In the genomic region with DNA sequence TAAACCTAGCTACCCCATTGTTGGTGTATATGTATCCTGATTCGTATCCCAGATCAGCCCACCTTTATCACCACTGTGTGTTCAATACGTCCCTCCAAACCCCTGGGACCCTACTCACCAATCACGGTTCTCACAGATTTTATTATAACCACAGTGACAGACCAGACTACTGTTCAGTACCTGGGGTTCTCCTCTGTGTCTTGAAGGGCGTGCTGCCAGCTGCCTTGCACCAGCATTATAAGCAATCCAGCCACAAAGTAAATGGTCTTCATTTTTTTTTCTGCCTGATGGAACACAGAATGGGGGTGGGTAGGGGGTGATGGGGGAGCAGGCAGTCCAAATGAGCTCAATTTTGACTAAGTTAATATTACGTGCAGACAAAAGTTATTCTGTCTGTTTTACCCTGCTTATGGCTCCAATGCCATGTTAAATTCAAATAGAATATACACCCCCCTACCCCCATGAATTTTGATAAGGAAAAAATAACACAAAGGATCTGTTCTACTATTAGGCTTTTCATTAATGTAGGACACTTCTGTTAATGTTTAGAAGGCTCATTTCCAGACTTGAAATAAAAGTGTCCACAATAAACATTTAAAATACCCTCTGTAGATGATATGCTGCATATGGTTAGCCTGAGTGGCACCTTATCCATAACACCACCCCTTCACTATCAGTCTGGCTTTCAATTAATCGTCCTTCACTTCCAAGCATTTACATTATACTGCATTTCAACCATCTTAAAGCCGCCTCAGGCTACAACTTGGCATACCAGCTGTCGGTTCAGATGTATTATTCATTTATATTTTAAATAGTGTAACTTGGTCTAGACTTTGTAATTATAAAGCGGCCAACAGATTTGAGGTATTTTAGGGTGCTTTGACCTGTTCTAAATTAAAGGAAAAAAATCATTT, we compare ENCODE assay signal across 23 mouse cellular contexts. TPM values are rescaled to one million over a fixed set of nuclear protein-coding genes. Genes with fewer than 3 reads are reported as not detected.
DNase-seq lines count a peak whose midpoint lies in the region; ATAC-seq and TF ChIP-seq lines count a peak whose summit lies in the region.
"Had no signal": no experiment of that assay in that cellular context is flagged by ENCODE, and none has a peak within 500 bp of the region (broad histone marks: within the 10 kb centered on the region; RNA-seq: fewer than 3 reads in every experiment).

No protein-coding gene starts in this region.

- no peaks in the 10 kb centered on the region for H3K9me3 ChIP-seq in forebrain, embryonic 16.5 days (ENCODE audit: control insufficient read depth, low read length)
- H3K9me3 ChIP-seq in forebrain, embryonic 11.5 days (ENCODE audit: control insufficient read depth, low read length) = no peaks in the 10 kb centered on the region
- H3K9me3 ChIP-seq in midbrain, embryonic 13.5 days = no peaks in the 10 kb centered on the region
- no peaks in the 10 kb centered on the region for H3K9me3 ChIP-seq in midbrain, embryonic 10.5 days (replicated peaks)
- H3K9me3 ChIP-seq in hindbrain, embryonic 15.5 days = no peaks in the 10 kb centered on the region
- no peaks in the 10 kb centered on the region for H3K9me3 ChIP-seq in intestine, postnatal 0 days (ENCODE audit: control insufficient read depth)
- H3K9me3 ChIP-seq: embryonic facial prominence, embryonic 10.5 days; heart, embryonic 12.5 days had no signal

- peak overlapping the region; percentile 67 for H3K27ac ChIP-seq in forebrain, embryonic 16.5 days (ENCODE audit: low read length)
- H3K27ac ChIP-seq in forebrain, embryonic 11.5 days (ENCODE audit: low read depth, low read length) = no peak overlapping the region
- peak overlapping the region; percentile 30; the same call in 1 of the 2 replicates for H3K27ac ChIP-seq in midbrain, embryonic 13.5 days
- H3K27ac ChIP-seq in midbrain, embryonic 10.5 days (replicated peaks) = no peak overlapping the region
- no peak overlapping the region for H3K27ac ChIP-seq in hindbrain, embryonic 15.5 days (replicated peaks)
- no peak overlapping the region for H3K27ac ChIP-seq in intestine, postnatal 0 days (ENCODE audit: low read depth, low read length)
- H3K27ac ChIP-seq: embryonic facial prominence, embryonic 10.5 days; kidney, postnatal 0 days; layer of hippocampus, adult 2 months had no signal

- DNase-seq in forebrain, embryonic 11.5 days (ENCODE audit: low spot score) = no peak
- DNase-seq in midbrain, embryonic 10.5 days (ENCODE audit: low spot score) = no peak
- DNase-seq in cerebellum, adult 11 months = no peak
- DNase-seq: adrenal gland, postnatal 25 days; cerebellum, adult 9-11 months; gastrocnemius, postnatal 14 days; heart, adult 18-20 months; heart, postnatal 14 days; kidney, adult 2 months; retina, postnatal 1 day; right cerebral cortex, postnatal 25 days; spleen, adult 18-20 months had no signal

- ATAC-seq in forebrain, embryonic 16.5 days = peak; percentile 91
- no peak for ATAC-seq in forebrain, embryonic 11.5 days (replicated peaks; ENCODE audit: low FRiP score)
- peak; percentile 92 for ATAC-seq in midbrain, embryonic 13.5 days
- 0 out of 2 replicates have a peak, but pooled peaks have one; percentile 30 for ATAC-seq in hindbrain, embryonic 15.5 days (ENCODE audit: low FRiP score, low read depth)
- no peak for ATAC-seq in intestine, postnatal 0 days
- ATAC-seq: lung, postnatal 0 days had no signal

- no peak for TF ChIP-seq CTCF in intestine, postnatal 0 days (IDR thresholded peaks at IDR 0.05; ENCODE audit: low read depth)

- no peaks in the 10 kb centered on the region for H3K27me3 ChIP-seq in forebrain, embryonic 16.5 days (replicated peaks; ENCODE audit: control insufficient read depth, insufficient read depth, low read length)
- no peaks in the 10 kb centered on the region for H3K27me3 ChIP-seq in forebrain, embryonic 11.5 days (ENCODE audit: control insufficient read depth, insufficient read depth, low read length)
- H3K27me3 ChIP-seq in midbrain, embryonic 13.5 days = no peaks in the 10 kb centered on the region
- H3K27me3 ChIP-seq in midbrain, embryonic 10.5 days (ENCODE audit: low read depth, poor library complexity, severe bottlenecking) = no peaks in the 10 kb centered on the region
- no peaks in the 10 kb centered on the region for H3K27me3 ChIP-seq in hindbrain, embryonic 15.5 days
- H3K27me3 ChIP-seq in intestine, postnatal 0 days (replicated peaks; ENCODE audit: control insufficient read depth, insufficient read depth, low read length) = no peaks in the 10 kb centered on the region
- H3K27me3 ChIP-seq: heart, embryonic 12.5 days had no signal

- no peak overlapping the region for H3K9ac ChIP-seq in forebrain, embryonic 16.5 days (replicated peaks; ENCODE audit: low read depth, low read length)
- H3K9ac ChIP-seq in forebrain, embryonic 11.5 days (ENCODE audit: low read length) = no peak overlapping the region
- no peak overlapping the region for H3K9ac ChIP-seq in midbrain, embryonic 13.5 days (replicated peaks)
- no peak overlapping the region for H3K9ac ChIP-seq in hindbrain, embryonic 15.5 days
- no peak overlapping the region for H3K9ac ChIP-seq in intestine, postnatal 0 days (ENCODE audit: low read depth, low read length)
- H3K9ac ChIP-seq: heart, embryonic 12.5 days had no signal

- H3K4me2 ChIP-seq in forebrain, embryonic 16.5 days (ENCODE audit: low read length) = no peak overlapping the region
- H3K4me2 ChIP-seq in forebrain, embryonic 11.5 days (ENCODE audit: low read depth, low read length, severe bottlenecking) = no peak overlapping the region
- no peak overlapping the region for H3K4me2 ChIP-seq in midbrain, embryonic 13.5 days (replicated peaks)
- H3K4me2 ChIP-seq in hindbrain, embryonic 15.5 days = no peak overlapping the region
- H3K4me2 ChIP-seq in intestine, postnatal 0 days (replicated peaks; ENCODE audit: low read depth) = no peak overlapping the region
- H3K4me2 ChIP-seq: heart, embryonic 12.5 days had no signal

- 57% methylated on average over 9 of the region's 9 CpGs for WGBS in forebrain, embryonic 16.5 days
- 80% methylated on average over 9 of the region's 9 CpGs for WGBS in forebrain, embryonic 11.5 days
- WGBS in midbrain, embryonic 13.5 days = 64% methylated on average over 9 of the region's 9 CpGs
- 84% methylated on average over 9 of the region's 9 CpGs for WGBS in midbrain, embryonic 10.5 days
- 65% methylated on average over 9 of the region's 9 CpGs for WGBS in hindbrain, embryonic 15.5 days
- WGBS in intestine, postnatal 0 days = 68% methylated on average over 9 of the region's 9 CpGs

- H3K4me3 ChIP-seq in forebrain, embryonic 16.5 days (replicated peaks; ENCODE audit: low read length) = no peak overlapping the region
- no peak overlapping the region for H3K4me3 ChIP-seq in forebrain, embryonic 11.5 days (ENCODE audit: low read depth, low read length)
- no peak overlapping the region for H3K4me3 ChIP-seq in midbrain, embryonic 13.5 days (replicated peaks)
- H3K4me3 ChIP-seq in midbrain, embryonic 10.5 days = no peak overlapping the region
- H3K4me3 ChIP-seq in hindbrain, embryonic 15.5 days = no peak overlapping the region
- H3K4me3 ChIP-seq in intestine, postnatal 0 days (ENCODE audit: low read depth, low read length) = no peak overlapping the region
- H3K4me3 ChIP-seq: embryonic facial prominence, embryonic 10.5 days; heart, embryonic 12.5 days; layer of hippocampus, adult 2 months had no signal

- no peaks in the 10 kb centered on the region for H3K36me3 ChIP-seq in forebrain, embryonic 16.5 days (ENCODE audit: control insufficient read depth, insufficient read depth)
- H3K36me3 ChIP-seq in forebrain, embryonic 11.5 days (ENCODE audit: control insufficient read depth, insufficient read depth, low read length) = no peaks in the 10 kb centered on the region
- no peaks in the 10 kb centered on the region for H3K36me3 ChIP-seq in midbrain, embryonic 13.5 days
- H3K36me3 ChIP-seq in midbrain, embryonic 10.5 days = no peaks in the 10 kb centered on the region
- H3K36me3 ChIP-seq in hindbrain, embryonic 15.5 days = no peaks in the 10 kb centered on the region
- no peaks in the 10 kb centered on the region for H3K36me3 ChIP-seq in intestine, postnatal 0 days (ENCODE audit: control insufficient read depth, insufficient read depth)
- H3K36me3 ChIP-seq: embryonic facial prominence, embryonic 10.5 days; heart, embryonic 12.5 days had no signal

- peaks cover 3% of the 10 kb centered on the region for H3K4me1 ChIP-seq in forebrain, embryonic 16.5 days (replicated peaks; ENCODE audit: control insufficient read depth, insufficient read depth, low read length)
- no peaks in the 10 kb centered on the region for H3K4me1 ChIP-seq in forebrain, embryonic 11.5 days (replicated peaks; ENCODE audit: control insufficient read depth, insufficient read depth, low read length)
- H3K4me1 ChIP-seq in midbrain, embryonic 13.5 days (replicated peaks) = no peaks in the 10 kb centered on the region
- H3K4me1 ChIP-seq in midbrain, embryonic 10.5 days = no peaks in the 10 kb centered on the region
- no peaks in the 10 kb centered on the region for H3K4me1 ChIP-seq in hindbrain, embryonic 15.5 days (replicated peaks)
- H3K4me1 ChIP-seq in intestine, postnatal 0 days (replicated peaks; ENCODE audit: control insufficient read depth, insufficient read depth, low read length) = no peaks in the 10 kb centered on the region
- H3K4me1 ChIP-seq: embryonic facial prominence, embryonic 10.5 days; heart, embryonic 12.5 days had no signal

RNA-seq across cellular contexts. Expression of gene Gcg, which starts 2.9 kb away (rescaled TPM):
- polyA plus RNA-seq in forebrain, embryonic 16.5 days (2015; fragmentation: Nextera tagmentation; extraction: Ambion mirVana) = 2.7 and 2.8 TPM in 2 replicates
- polyA plus RNA-seq in forebrain, embryonic 11.5 days (2014; fragmentation: Nextera tagmentation; extraction: Ambion mirVana) = not detected in 2 replicates
- 0.73 and 1.1 TPM in 2 replicates for polyA plus RNA-seq in midbrain, embryonic 13.5 days (2015; fragmentation: Nextera tagmentation; extraction: Ambion mirVana)
- polyA plus RNA-seq in midbrain, embryonic 10.5 days (2016; fragmentation: Nextera tagmentation; extraction: Ambion mirVana) = not detected in 2 replicates
- 0.39 and 0.83 TPM in 2 replicates for polyA plus RNA-seq in hindbrain, embryonic 15.5 days (2015; fragmentation: Nextera tagmentation; extraction: Ambion mirVana)
- 36.4 and 48.5 TPM in 2 replicates for polyA plus RNA-seq in intestine, postnatal 0 days (2015; fragmentation: Nextera tagmentation; extraction: Ambion mirVana)
- polyA plus RNA-seq: cortical plate, adult 2 months; embryonic facial prominence, embryonic 10.5 days; heart, embryonic 12.5 days; kidney, adult 2 months; kidney, postnatal 0 days; liver, adult 2 months; lung, postnatal 0 days had no signal

Comparison
In these comparisons a context has a peak if more than half of its experiments do, and no peak if none do; other contexts are left out.
1. ATAC-seq: peak in forebrain, embryonic 16.5 days (single experiment), midbrain, embryonic 13.5 days (single experiment) and hindbrain, embryonic 15.5 days (single experiment); none in forebrain, embryonic 11.5 days (single experiment) and intestine, postnatal 0 days (single experiment).
2. H3K27ac ChIP-seq: peak in forebrain, embryonic 16.5 days (single experiment) and midbrain, embryonic 13.5 days (single experiment); none in forebrain, embryonic 11.5 days (single experiment), midbrain, embryonic 10.5 days (single experiment), hindbrain, embryonic 15.5 days (single experiment) and intestine, postnatal 0 days (single experiment).